Mouse (Mus musculus): ENCODE data around the gene Col7a1.

GRCm38 (mm10) chr9:108913621-108914020 is 39.8 kb upstream of the Col7a1 start:
- no peak for TF ChIP-seq TCF3 (IDR thresholded peaks at IDR 0.05; ENCODE audit: insufficient read length, low read depth)
- TF ChIP-seq POLR2A (IDR thresholded peaks at IDR 0.05; ENCODE audit: insufficient read length, low read depth) = no peak
- no peak for TF ChIP-seq MYOG (IDR thresholded peaks at IDR 0.05; ENCODE audit: control insufficient read depth in 1 of 3, insufficient read depth in 1 of 3, insufficient read length in 2 of 3, low read depth in 2 of 3)
- TF ChIP-seq USF1 (IDR thresholded peaks at IDR 0.05; ENCODE audit: low read depth) = no peak
- no peak for TF ChIP-seq TCF12 (IDR thresholded peaks at IDR 0.05; ENCODE audit: insufficient read depth, poor library complexity, severe bottlenecking)
